8 mouse cellular contexts compared by ENCODE assay signal in the genomic region with DNA sequence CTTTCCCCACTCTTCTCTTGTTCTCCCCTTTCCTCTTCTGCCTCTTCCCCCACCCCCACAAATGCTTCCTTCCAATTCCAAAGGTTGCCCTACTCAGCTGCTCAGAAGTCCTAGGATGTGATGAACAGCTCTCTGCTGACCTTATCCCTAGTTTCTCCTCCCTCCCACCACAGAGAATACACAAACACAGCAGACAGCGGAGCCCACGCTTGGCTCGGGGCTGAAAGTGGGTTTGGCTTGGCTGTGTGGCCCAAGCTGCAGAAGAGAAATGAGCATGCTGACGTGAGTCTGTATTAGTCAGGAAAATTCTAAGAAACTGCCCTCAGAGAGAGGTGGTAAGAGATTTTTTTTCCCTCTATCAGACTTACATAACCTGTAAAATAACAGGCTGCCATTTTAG.
DNase-seq lines count a peak whose midpoint lies in the region; ATAC-seq and TF ChIP-seq lines count a peak whose summit lies in the region.

No protein-coding gene starts in this region.

- H3K9me3 ChIP-seq in liver, postnatal 0 days (ENCODE audit: low read length), result no peaks in the 10 kb centered on the region

- H3K36me3 ChIP-seq in liver, postnatal 0 days (replicated peaks; ENCODE audit: insufficient read depth, low read length), result no peaks in the 10 kb centered on the region

- H3K27me3 ChIP-seq in liver, postnatal 0 days (ENCODE audit: insufficient read depth, low read length), result no peaks in the 10 kb centered on the region

- no peaks in the 10 kb centered on the region for H3K4me1 ChIP-seq in liver, postnatal 0 days (ENCODE audit: insufficient read depth)

- H3K27ac ChIP-seq in liver, postnatal 0 days (ENCODE audit: low read depth), result no peak overlapping the region

- no peak overlapping the region for H3K4me2 ChIP-seq in liver, postnatal 0 days (ENCODE audit: low read depth, low read length)

- ATAC-seq in liver, postnatal 0 days, result peak; percentile 96

- no peak overlapping the region for H3K9ac ChIP-seq in liver, postnatal 0 days (replicated peaks)

- peak; percentile 3 to 6 for DNase-seq in cerebellum, postnatal 14 days
- no peak for DNase-seq in cerebellum, adult 11-12 months
- peak; percentile 34 to 47 for DNase-seq in adrenal gland, adult 18-20 months (ENCODE audit: low spot score in 2 of 2)
- peak; percentile 57 for DNase-seq in heart, postnatal 4 days
- DNase-seq in liver, postnatal 0 days, result peak; percentile 59
- no peak for DNase-seq in frontal cortex, postnatal 25 days (ENCODE audit: low spot score in 2 of 2)
- no peak for DNase-seq in thymus, postnatal 36 days
- DNase-seq in right cerebral cortex, postnatal 14 days, result no peak

- WGBS in liver, postnatal 0 days (ENCODE audit: insufficient replicate concordance), result 71% methylated on average over 4 of the region's 4 CpGs

- no peak overlapping the region for H3K4me3 ChIP-seq in liver, postnatal 0 days (ENCODE audit: low read depth, low read length)

- TF ChIP-seq CTCF in liver, postnatal 0 days (IDR thresholded peaks at IDR 0.05; ENCODE audit: low read depth), result no peak

- no peak for TF ChIP-seq EP300 in liver, postnatal 0 days (IDR thresholded peaks at IDR 0.05; ENCODE audit: low read depth)

Comparison
In these comparisons a context has a peak if more than half of its experiments do, and no peak if none do; other contexts are left out.
1. DNase-seq: peak in cerebellum, postnatal 14 days (2 of 2), adrenal gland, adult 18-20 months (2 of 2), heart, postnatal 4 days (single experiment) and liver, postnatal 0 days (single experiment); none in cerebellum, adult 11-12 months (single experiment), frontal cortex, postnatal 25 days (0 of 2), thymus, postnatal 36 days (0 of 2) and right cerebral cortex, postnatal 14 days (single experiment).